Mouse (Mus musculus): ENCODE data around the gene Psma7. TPM values are rescaled to one million over a fixed set of nuclear protein-coding genes. Genes with fewer than 3 reads are reported as not detected.

Psma7 gene
- polyA plus RNA-seq, 1 experiment from 2014 or later: 458 TPM

DNA sequence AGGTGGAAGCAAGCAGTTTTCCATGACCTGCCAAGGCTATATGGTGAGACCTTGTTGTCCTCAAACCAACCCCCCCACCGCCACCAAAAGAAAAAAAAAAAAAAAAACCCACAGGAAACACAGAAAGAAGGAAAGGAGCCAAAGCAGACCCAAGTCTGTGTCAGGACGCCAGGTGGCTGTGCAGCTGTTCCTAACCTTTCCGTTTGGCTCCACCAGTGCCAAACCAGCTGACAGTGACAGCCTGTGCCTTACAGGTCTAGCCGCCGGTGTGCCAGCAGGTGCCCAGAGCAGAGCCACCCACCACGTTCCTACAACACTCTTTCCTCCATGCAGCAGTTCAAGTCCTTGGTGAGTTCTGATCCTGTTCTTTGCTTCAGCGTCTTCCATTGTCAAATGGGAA lies 30.7 kb upstream of the Psma7 start:
- H3K27ac ChIP-seq (ENCODE audit: low read length): no peak overlapping the region
- no peak overlapping the region for H3K4me2 ChIP-seq (ENCODE audit: low read depth, low read length)
- no peaks in the 10 kb centered on the region for H3K9me3 ChIP-seq (ENCODE audit: control insufficient read depth, low read length)
- ATAC-seq (ENCODE audit: low read depth): no peak
- H3K4me3 ChIP-seq (ENCODE audit: low read length): no peak overlapping the region
- peaks cover 2% of the 10 kb centered on the region; the same call in 1 of the 2 replicates for H3K36me3 ChIP-seq (ENCODE audit: control insufficient read depth, insufficient read depth, low read length)
- H3K4me1 ChIP-seq (replicated peaks; ENCODE audit: control insufficient read depth, insufficient read depth, low read length): peaks cover 7% of the 10 kb centered on the region
- WGBS: 87% methylated on average over 7 of the region's 7 CpGs
- no peak overlapping the region for H3K9ac ChIP-seq (ENCODE audit: low read length)
- H3K27me3 ChIP-seq (ENCODE audit: control insufficient read depth, insufficient read depth, low read depth, low read length): no peaks in the 10 kb centered on the region

DNA sequence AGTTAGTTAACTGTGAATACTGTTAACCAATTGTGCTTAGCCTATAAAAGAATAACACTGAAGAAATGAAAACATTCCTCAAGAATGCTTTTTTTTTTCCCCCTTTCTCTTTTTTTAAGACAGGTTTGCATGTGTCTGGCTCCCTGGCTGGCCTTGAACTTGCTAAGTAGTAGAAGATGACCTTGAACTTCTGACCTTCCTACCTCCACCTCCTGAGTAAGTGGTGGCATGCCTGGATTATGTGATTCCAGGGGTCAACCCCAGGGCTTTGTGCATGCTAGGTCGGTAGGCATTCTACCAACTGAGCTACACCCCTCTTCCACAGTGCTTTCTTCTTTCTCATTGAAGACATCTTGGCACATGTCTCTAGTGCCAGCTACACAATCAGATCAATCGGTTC lies 29.4 kb upstream of the Psma7 start:
- Histone ChIP-seq H3K4me1 (replicated peaks; ENCODE audit: control insufficient read depth, insufficient read depth, low read length) (peaks cover 7% of the 10 kb centered on the region), H3K9ac (ENCODE audit: low read length) (no peak overlapping the region), H3K36me3 (ENCODE audit: control insufficient read depth, insufficient read depth, low read length) (0 out of 2 replicates have a peak, but pooled peaks cover 2% of the 10 kb centered on the region), H3K27ac (ENCODE audit: low read length) (no peak overlapping the region), H3K9me3 (ENCODE audit: control insufficient read depth, low read length) (no peaks in the 10 kb centered on the region), H3K4me2 (ENCODE audit: low read depth, low read length) (no peak overlapping the region), H3K27me3 (ENCODE audit: control insufficient read depth, insufficient read depth, low read depth, low read length) (no peaks in the 10 kb centered on the region), H3K4me3 (ENCODE audit: low read length) (no peak overlapping the region)
- ATAC-seq (ENCODE audit: low read depth): no peak
- 77% methylated on average over 2 of the region's 2 CpGs for WGBS

DNA sequence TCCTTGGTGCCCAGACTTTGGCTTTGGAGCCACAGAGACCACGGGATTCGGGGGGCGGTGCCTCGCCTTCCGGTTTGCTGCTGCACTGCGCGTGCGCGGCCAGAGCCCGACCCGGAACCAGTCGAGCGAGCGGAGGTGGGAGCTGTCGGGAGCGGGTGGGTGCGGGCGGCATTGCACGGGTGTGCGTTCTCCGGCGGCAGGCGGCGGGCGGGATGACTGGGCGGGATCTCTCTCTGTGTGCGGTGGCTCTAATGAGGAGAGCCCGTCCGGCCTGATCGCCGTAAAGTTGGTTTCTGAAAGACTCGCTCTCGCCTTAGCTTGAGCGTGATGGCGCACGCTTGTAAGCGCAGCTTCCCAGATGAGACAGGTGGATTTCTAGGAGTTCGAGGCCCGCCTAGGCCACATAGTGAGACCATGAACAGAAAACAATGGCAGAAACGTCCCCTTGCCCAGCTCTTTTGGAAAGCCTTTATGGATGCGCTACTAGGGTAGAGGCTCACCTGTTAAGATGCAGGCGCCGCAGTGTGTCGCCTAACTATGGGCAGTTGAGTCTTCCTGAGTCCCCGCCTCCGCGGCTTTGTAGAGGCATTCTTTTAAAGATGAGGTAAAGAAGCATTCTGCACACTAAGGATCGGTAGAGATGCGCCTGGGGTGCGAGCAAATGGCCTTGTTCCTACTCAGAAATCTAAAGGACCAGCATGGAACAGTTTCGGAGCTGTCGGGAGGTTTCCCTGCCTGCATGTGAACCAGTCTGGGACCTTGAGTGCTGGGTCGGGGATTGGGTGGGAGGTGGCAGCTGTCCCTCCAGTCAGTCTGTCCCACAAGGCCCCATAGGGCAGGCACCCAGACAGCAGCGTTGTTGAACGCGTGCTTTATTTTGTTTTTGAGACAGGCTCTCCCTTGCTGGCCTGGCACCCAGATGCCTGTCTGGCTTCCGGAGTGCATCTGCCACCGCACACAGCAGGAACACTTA lies 28.5 kb upstream of the Psma7 start, which contains the start of gene Mtg2:
TSS of gene Mtg2 (plus strand) at position 108 of the 973 bp plus-strand sequence.
- Histone ChIP-seq H3K27me3 (ENCODE audit: control insufficient read depth, insufficient read depth, low read depth, low read length) (no peaks in the 10 kb centered on the region), H3K9ac (ENCODE audit: low read length) (peak within 1 kb of the TSS; percentile 69), H3K4me2 (ENCODE audit: low read depth, low read length) (peak within 1 kb of the TSS; percentile 75), H3K4me1 (replicated peaks; ENCODE audit: control insufficient read depth, insufficient read depth, low read length) (peaks cover 7% of the 10 kb centered on the region), H3K9me3 (ENCODE audit: control insufficient read depth, low read length) (no peaks in the 10 kb centered on the region), H3K36me3 (ENCODE audit: control insufficient read depth, insufficient read depth, low read length) (0 out of 2 replicates have a peak, but pooled peaks cover 2% of the 10 kb centered on the region), H3K4me3 (ENCODE audit: low read length) (peak within 1 kb of the TSS; percentile 70), H3K27ac (ENCODE audit: low read length) (peak within 1 kb of the TSS; percentile 65)
- peak; percentile 98 for ATAC-seq (ENCODE audit: low read depth)
- WGBS: 5% methylated on average over 58 of the region's 58 CpGs

DNA sequence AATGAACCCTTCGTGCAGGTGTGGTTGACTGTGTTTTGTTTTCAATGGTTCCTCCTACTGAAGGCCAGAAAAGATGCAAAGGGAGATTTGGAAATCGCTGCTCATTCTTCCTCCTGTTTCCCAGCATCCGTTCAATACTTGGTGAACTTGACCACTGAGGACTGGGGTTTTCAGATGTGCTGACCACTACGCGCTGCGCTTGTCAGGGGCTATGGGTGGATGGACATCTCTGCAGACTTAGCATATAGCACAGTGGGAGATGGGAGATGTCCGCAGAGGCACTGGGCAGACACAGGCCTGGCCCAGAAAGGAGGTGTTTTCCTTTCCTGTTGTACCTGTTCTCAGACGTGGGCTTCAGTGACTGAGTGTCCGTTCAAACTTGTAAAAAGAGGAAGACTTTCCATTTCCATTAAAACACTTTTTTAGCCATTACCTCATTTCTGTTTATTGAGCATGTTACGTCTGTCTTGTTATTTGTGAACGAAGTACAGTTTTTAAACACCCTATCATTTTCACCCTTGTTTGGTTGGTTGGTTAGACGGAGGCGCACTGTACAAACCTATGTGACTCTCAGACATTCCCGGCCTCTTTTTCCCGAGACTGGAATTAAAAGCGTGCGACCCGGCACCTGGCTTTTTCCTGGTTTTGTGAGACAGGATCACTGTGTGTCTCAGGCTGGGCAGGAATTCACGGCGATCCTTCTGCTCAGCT lies 27.7 kb upstream of the Psma7 start:
- ATAC-seq (ENCODE audit: low read depth): peak; percentile 70
- H3K9ac ChIP-seq (ENCODE audit: low read length): peak overlapping the region; percentile 69

DNA sequence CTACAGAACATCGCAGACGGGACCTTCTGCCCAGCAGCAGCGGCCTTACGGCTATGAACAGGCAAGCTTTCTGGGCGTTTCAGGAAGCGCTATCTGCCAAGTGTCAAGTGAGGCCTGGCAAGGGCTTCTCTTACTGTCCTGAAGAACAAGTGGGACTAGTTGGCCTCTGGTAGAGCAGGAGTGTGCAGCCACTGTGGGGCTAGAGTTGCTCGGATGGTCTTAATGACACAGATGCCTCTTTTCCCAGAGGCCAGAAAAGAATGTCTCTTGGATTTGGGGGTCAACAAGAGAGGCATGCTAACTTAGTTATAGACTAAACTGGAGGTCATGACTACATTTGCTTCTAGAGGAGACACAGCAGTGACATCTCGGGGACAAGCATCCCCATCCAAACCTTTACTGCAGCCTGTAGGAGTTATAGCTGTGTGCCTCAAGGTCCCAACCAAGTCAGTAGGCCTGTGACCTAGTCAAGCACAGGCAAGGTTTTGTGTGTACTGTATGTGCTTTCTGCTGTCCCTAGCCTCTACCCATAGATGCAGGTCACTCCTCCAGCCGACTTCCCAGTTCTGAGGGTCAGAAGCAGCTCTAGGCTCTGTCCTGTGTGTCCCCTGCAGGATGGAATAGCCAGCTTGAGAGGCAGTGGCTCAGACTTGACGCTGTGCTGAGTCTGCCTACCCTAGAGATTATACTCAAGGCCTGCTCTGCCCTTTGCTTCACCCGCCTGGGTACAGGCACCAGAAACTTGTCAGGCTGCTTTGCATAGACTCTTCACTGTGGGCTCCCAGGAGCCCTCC lies 21.3 kb upstream of the Psma7 start:
- Histone ChIP-seq H3K9ac (ENCODE audit: low read length) (no peak overlapping the region), H3K9me3 (ENCODE audit: control insufficient read depth, low read length) (no peaks in the 10 kb centered on the region), H3K4me2 (ENCODE audit: low read depth, low read length) (no peak overlapping the region), H3K27ac (ENCODE audit: low read length) (no peak overlapping the region), H3K27me3 (ENCODE audit: control insufficient read depth, insufficient read depth, low read depth, low read length) (no peaks in the 10 kb centered on the region), H3K4me3 (ENCODE audit: low read length) (no peak overlapping the region), H3K36me3 (ENCODE audit: control insufficient read depth, insufficient read depth, low read length) (peaks cover 9% of the 10 kb centered on the region), H3K4me1 (replicated peaks; ENCODE audit: control insufficient read depth, insufficient read depth, low read length) (no peaks in the 10 kb centered on the region)
- no peak for ATAC-seq (ENCODE audit: low read depth)
- WGBS: 89% methylated on average over 11 of the region's 11 CpGs

More for the DNA sequence above, 27.7 kb upstream of the Psma7 start:
- H3K27me3 ChIP-seq (ENCODE audit: control insufficient read depth, insufficient read depth, low read depth, low read length): no peaks in the 10 kb centered on the region
- H3K9me3 ChIP-seq (ENCODE audit: control insufficient read depth, low read length): no peaks in the 10 kb centered on the region
- peak overlapping the region; percentile 75 for H3K4me2 ChIP-seq (ENCODE audit: low read depth, low read length)
- H3K36me3 ChIP-seq (ENCODE audit: control insufficient read depth, insufficient read depth, low read length): 0 out of 2 replicates have a peak, but pooled peaks cover 2% of the 10 kb centered on the region
- peak overlapping the region; percentile 70 for H3K4me3 ChIP-seq (ENCODE audit: low read length)
- H3K4me1 ChIP-seq (replicated peaks; ENCODE audit: control insufficient read depth, insufficient read depth, low read length): peaks cover 7% of the 10 kb centered on the region
- peak overlapping the region; percentile 65 for H3K27ac ChIP-seq (ENCODE audit: low read length)
- 30% methylated on average over 20 of the region's 20 CpGs for WGBS

DNA sequence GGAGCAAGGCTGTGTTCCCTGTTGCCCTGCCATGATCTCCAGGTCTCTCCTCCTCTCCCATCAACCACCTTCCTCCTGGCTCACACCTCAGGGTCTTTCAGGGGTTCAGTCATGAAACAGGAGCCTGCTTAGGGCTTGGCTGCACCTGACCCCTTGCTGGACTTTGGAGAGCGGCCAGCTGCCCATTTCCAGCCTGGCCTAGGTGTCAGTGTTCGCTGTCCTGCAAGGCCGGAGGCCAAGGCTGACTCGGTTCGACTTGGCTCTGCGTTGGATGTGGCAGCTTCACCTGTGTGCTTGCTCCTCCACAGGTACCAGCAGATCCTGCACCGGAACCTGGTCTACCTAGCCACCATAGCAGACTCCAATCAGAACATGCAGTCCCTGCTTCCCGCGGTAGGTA lies 10.8 kb upstream of the Psma7 start:
- H3K27ac ChIP-seq (ENCODE audit: low read length): no peak overlapping the region
- no peak for ATAC-seq (ENCODE audit: low read depth)

DNA sequence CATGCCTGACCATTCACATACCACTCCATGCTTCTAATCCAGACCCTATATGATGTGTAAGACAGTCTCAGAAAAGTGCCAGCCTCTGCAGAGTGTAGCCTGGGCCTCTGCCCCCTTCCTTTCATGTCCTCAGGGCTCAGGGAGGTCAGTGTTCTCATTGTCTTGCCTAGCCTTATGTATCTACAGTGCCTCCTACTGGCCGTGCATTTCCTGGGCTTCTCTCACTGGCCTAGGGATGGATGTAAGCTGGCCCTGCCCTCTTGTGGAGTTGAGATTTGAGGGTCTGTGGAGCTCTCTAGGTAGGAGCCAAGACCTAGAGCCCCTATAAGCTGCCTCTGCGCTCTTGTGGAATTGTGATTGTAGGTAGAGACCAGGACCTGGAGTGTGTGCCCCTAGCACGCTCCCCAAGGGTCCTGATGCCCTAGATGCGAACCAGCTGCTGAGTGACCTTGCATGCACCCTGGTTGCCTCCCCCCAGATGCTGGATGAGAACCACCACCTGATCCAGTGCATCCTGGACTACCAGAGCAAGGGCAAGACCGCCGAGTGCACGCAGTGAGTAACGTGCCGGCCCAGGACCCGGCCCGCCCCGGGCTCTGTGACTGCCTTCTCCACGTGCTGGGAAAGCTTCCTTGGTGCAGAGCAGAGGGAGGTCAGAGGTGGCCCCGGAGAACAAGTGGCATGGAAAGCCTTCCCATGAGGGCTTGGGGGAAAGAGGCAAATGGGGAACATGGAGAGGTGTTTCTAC lies 9.9 kb upstream of the Psma7 start:
- no peak overlapping the region for H3K9ac ChIP-seq (ENCODE audit: low read length)
- H3K27me3 ChIP-seq (ENCODE audit: control insufficient read depth, insufficient read depth, low read depth, low read length): no peaks in the 10 kb centered on the region
- no peak overlapping the region for H3K27ac ChIP-seq (ENCODE audit: low read length)
- 93% methylated on average over 14 of the region's 14 CpGs for WGBS
- no peak overlapping the region for H3K4me3 ChIP-seq (ENCODE audit: low read length)
- no peaks in the 10 kb centered on the region for H3K9me3 ChIP-seq (ENCODE audit: control insufficient read depth, low read length)
- ATAC-seq (ENCODE audit: low read depth): peak; percentile 32; the same call in 1 of the 2 replicates
- H3K4me2 ChIP-seq (ENCODE audit: low read depth, low read length): no peak overlapping the region
- peaks cover 8% of the 10 kb centered on the region for H3K36me3 ChIP-seq (ENCODE audit: control insufficient read depth, insufficient read depth, low read length)
- H3K4me1 ChIP-seq (replicated peaks; ENCODE audit: control insufficient read depth, insufficient read depth, low read length): no peaks in the 10 kb centered on the region

More for the DNA sequence above, 10.8 kb upstream of the Psma7 start:
- Histone ChIP-seq H3K9me3 (ENCODE audit: control insufficient read depth, low read length) (no peaks in the 10 kb centered on the region), H3K9ac (ENCODE audit: low read length) (no peak overlapping the region), H3K4me1 (replicated peaks; ENCODE audit: control insufficient read depth, insufficient read depth, low read length) (no peaks in the 10 kb centered on the region), H3K36me3 (ENCODE audit: control insufficient read depth, insufficient read depth, low read length) (peaks cover 8% of the 10 kb centered on the region), H3K27me3 (ENCODE audit: control insufficient read depth, insufficient read depth, low read depth, low read length) (no peaks in the 10 kb centered on the region), H3K4me3 (ENCODE audit: low read length) (no peak overlapping the region), H3K4me2 (ENCODE audit: low read depth, low read length) (no peak overlapping the region)
- WGBS: 94% methylated on average over 9 of the region's 9 CpGs

DNA sequence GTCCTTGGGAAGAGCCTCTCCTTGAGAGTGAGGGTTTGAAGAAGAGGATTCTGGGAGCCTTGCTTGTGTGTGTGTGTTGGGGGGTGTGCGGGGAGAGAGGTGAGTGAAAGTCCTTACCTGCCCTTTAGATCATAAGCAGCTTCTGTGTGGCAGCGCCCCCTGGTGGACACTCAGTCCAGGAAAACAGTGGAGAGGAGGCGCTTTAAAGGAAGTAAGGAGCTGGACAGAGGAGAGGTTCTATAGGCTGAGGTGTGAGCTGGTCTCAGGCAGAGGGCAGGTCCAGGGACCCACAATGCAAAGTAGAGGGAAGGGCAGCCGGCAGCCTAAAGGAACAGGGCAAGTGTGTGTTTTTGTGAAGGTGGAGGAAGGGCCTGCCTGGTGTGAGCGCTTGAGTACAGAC lies 8.8 kb upstream of the Psma7 start:
- ATAC-seq (ENCODE audit: low read depth): peak; percentile 56
- H3K4me2 ChIP-seq (ENCODE audit: low read depth, low read length): no peak overlapping the region
- H3K27me3 ChIP-seq (ENCODE audit: control insufficient read depth, insufficient read depth, low read depth, low read length): no peaks in the 10 kb centered on the region
- H3K27ac ChIP-seq (ENCODE audit: low read length): no peak overlapping the region
- no peak overlapping the region for H3K4me3 ChIP-seq (ENCODE audit: low read length)
- H3K9ac ChIP-seq (ENCODE audit: low read length): no peak overlapping the region
- peaks cover 5% of the 10 kb centered on the region for H3K36me3 ChIP-seq (ENCODE audit: control insufficient read depth, insufficient read depth, low read length)
- H3K4me1 ChIP-seq (replicated peaks; ENCODE audit: control insufficient read depth, insufficient read depth, low read length): no peaks in the 10 kb centered on the region
- H3K9me3 ChIP-seq (ENCODE audit: control insufficient read depth, low read length): no peaks in the 10 kb centered on the region
- WGBS: 21% methylated on average over 5 of the region's 5 CpGs
